Mouse (Mus musculus) adrenal gland, adult 18-20 months (tissue): ENCODE results near the gene Olfr1442. TPM values are rescaled to one million over a fixed set of nuclear protein-coding genes. Genes with fewer than 3 reads are reported as not detected.
"Not testable (repeated sequence)": the region's sequence is repeated elsewhere in the genome, so short reads cannot be mapped to it uniquely, and the experiment has no call there.

Experiments used
- DNase-seq, 2 experiments: peaks; one replicate each; pipeline ENCODE4 v3.0.0; 2021 to 2022; ENCODE audit warnings: low spot score in 2 of 2
- long read RNA-seq, 2 experiments: library from polyadenylated mRNA; stranded (forward); transcript quantifications; one replicate each; pipeline ENCODE4 v2.0.0; 2021
- total RNA-seq, 2 experiments: library from RNA; stranded (reverse); gene quantifications; 1 replicate in 1 of 2; 2 replicates in 1 of 2; pipeline ENCODE4 v1.2.3; 2021

Gene Olfr1442
- not detected for total RNA-seq
- long read RNA-seq, experiment 1: 0 reads
- long read RNA-seq, experiment 2: 0 reads

DNA sequence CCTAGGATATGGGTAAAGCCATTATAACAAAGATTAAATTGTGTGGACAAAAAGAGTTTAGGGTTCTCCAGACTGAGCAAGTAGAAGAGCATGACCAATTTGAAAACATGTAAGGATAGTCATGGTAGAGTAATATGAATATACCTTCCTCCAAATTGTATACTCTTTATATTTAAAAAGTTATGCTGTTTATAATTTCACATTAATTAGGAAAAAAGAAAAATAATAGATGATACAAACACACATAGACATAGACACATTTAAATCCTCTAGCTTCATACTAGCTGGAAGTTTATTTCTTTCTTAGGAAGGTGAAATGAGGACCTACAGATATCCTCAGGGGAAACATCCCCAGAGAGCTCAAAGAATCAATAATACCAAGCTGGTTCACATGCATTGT is at the start of gene Olfr1442:
Olfr1442 (plus strand) TSS at position 301 of the 400 bp plus-strand sequence.
- no peak for DNase-seq

DNA sequence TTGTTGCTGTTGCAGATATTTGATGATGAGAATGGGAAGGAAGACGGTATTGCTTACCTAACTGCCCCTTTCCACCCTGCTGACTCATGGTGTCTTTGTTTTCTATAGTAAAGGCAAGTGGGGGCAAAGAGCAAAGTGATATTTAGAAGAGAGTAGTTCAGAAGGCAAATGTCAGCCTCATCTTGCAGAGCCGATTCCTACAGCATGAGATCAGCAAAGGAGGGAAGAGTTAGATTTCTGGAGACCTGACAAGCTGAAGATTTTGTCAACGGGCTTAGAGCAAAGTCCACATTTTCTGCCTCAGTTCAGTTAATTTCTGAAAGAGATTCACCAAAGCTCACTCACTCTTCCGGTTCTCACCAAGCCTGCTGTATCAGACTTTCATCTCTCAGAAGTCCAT is 37.1 kb upstream of the Olfr1442 start, which contains the start of gene Glyat:
Glyat (plus strand) TSS at position 133 of the 400 bp plus-strand sequence.
- DNase-seq: no peak

DNA sequence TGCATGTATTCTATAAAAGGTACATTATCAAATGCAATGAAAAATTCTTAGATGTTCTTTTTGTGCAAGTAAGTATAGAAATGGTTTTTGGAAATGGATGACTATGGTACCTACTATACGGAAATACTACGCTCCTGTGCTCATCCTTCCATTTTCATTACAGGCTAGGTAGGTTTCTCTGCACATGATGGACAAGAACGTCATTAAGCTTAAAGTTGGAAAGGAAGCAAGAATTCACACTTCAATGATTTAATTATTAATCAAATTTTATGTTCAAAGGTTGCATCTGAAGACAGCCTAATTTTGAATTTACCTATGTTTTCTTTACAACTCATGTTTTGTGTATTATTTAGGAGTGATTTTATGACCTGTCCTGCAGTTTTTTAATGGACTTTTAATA is 36.0 kb upstream of the Olfr1442 start:
- no peak for DNase-seq

DNA sequence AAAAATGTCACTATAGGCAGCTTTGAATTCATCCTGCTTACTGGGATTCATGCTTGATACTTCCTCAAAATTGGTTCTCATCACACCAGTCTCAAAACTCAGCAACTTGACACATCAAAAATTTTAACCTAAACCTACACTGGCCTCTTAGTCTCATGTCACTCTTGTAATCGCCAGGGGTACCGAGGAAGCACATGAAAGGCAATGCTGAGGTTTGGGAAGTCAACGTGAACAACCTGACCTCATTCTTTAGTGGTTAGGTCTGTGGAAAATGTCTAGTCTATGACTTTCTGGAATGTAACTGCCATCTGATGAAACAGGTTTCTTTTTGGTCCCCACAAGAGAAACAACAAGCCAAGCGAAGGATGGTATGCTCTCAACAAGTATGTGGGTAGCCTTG is 35.3 kb upstream of the Olfr1442 start:
- no peak for DNase-seq

DNA sequence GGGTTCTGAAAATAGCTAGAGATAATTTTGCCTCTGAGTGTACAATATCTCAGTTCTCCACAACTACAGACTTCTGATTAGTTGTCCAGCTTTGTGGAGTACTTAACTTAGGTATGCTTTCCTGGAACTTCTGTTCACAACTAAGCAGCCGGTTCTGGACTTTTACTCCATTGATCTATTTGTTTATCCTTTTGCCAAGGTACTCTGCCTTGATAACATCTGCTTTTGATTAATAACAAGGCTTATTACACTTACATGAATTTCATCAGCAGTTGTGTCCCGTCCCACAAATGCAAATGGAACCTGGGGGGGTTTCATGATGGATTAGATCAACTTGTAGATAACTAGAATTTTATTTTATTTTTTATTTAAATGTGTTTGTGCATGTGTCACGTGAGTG is 33.4 kb upstream of the Olfr1442 start:
- no peak for DNase-seq

DNA sequence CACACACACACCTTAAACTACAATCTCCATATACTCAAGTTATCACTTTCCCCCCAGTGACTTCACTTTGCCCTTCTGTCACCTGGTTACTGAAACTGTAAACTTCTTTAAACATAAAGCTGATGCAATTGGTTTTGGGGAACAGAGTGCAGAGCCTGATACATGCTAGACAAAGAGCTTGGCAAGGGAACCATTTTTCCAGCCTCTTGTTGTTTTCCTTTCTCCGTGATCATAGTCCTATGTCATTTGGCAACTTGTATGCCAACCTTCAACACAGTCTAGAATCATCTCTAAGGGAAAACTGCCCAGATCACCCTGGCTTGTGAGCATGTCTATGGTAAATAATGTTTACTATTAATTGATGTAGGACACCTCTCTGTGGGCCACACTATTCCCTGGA is 32.2 kb upstream of the Olfr1442 start:
- no peak for DNase-seq

DNA sequence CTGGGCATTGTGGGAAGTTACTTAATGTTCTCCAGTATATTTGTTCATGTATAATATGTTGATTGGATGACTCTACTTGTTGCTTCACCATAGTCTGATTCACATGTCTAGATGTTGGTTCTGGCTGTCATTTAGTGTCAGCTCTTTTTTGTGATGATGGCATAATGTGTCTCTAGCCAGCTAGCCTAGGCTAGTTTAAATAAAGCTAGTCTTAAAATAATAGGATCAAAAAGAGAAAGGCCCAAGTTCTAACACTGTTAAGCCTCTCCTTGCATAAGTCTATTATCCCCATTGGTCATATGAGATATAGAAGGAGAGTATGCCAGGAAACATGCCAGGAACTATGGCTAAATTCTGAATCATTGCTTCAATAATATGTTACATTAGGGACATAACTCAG is 20.7 kb upstream of the Olfr1442 start:
- DNase-seq: no peak

DNA sequence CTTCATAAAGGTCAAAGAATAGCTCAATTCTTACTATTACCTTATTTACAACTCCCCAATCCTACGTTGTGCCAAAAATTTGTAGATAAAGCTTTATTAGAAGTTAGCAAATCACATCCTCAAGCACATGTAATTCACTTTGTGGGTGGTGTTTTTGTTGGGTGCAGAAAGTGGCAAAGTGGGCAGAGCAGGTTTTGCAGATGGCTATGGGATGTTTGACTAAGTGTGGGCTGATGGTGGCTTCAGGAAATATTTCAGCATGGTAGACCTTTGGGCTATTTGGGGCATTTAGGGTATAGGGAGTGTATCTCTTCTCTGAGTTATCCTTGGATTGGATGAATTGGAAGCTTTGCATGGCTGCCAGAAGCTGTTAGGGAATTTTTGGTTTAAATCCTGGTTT is 4.1 kb upstream of the Olfr1442 start:
- no peak for DNase-seq

DNA sequence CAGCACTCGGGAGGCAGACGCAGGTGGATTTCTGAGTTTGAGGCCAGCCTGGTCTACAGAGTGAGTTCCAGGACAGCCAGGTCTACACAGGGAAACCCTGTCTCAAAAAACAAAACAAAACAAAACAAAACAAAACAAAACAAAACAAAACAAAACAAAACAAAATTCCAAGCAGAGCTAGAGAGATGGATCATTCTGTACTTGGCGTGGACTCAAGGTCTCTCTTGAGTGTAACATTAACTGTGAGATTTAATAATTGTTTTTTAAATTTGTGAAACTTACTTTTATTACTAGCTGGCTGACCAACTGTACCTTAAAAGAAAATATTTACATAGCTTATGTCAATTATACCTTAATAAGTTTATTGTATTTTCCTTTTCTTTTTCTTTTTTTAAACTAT is 1.6 kb upstream of the Olfr1442 start:
- not testable (repeated sequence) for DNase-seq

DNA sequence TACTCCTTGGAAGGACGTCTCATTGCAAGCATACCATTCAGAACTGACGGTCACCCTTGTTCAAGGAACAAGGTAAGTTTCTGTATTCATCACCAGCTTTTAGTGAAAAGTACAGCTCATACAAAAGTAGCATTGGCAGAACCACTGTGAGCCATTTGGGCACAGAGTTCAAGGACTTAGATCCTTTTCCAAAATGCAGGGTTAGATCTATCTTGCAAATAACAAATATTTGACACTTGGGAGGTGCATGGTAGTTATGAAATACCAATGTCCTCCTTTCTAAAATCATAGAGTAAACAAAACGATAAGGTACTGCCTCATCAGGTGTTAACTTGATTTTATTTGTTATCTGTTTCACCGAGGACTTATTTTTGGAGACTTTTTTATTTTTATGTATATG is 812 bp downstream of the Olfr1442 start:
- DNase-seq: no peak

DNA sequence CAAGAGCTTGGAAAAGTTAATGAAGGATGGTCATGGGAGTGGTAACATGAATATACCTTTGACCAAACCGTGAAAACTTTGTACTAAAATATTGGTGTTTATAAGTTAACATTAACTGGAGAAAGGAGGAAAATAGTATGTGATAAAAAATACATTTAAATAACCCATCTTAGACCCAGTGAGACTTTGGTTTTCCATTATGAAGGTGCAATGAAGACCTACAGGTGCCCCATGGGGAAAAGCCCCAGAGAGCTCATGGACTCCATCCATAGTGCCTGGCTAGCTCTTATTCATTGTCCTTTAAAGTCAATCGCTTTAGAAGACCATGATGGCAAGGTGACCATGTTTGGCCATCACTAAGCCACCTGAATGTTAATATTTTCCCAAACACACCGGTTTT is 7.6 kb downstream of the Olfr1442 start, which contains the start of gene Olfr1443:
Olfr1443 (plus strand) TSS at position 301 of the 400 bp plus-strand sequence.
- no peak for DNase-seq

DNA sequence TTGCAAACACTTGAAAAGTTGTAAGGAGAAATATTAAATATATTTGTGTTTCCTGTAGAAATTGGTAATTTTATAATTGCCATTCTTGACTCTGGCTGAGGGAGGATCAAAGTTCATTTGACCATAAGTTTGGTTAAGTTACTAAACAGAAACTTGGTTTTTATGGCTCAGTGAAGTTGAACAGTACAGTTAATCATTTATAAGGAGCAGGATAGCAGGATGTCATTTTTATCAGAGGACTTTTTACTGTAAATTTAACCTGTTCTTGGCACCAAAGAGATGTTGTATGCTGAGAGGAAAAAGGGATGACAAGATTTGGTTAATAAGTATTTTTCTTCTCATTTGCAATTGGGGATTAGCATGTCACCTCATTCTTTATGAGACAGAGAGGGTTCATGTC is 14.4 kb downstream of the Olfr1442 start:
- DNase-seq: no peak

DNA sequence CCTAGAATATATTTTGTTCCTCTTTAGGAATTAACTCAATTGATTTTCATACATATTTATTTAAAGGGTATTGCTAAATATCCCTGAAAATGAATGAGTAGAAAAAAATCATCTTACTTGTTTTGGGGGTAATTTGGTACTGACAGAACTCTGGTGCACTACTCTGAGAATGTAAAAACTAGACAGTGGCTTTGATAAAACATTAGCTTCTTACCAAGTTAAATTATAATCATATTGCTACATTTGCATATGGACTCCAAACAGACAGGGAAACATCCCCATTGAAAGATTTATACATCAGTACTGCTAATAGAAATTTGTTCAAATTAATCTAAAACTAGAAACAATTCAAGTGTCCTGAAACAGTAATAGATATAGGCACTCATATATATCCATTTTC is 15.0 kb downstream of the Olfr1442 start:
- no peak for DNase-seq

DNA sequence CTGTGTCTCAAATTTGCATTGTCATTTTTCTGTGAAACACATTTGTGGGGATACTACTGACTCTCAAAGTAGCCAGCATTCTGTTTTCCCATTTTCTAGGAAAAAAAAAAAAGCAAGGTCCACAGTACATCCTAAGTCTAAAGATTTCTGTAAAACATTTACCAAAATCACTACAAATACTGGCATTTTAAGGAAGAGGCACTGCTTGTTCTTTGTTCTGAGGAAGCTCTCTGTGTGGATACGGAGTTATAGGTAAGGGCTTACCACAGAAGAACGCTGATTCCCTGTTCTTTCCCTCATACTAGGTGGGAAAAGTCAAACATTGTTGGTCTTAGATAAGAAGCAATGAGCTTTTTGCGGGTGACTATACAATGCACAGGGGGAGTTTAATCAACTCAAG is 25.4 kb downstream of the Olfr1442 start, which contains the start of gene Keg1:
Keg1 (plus strand) TSS at position 197 of the 400 bp plus-strand sequence.
- no peak for DNase-seq

DNA sequence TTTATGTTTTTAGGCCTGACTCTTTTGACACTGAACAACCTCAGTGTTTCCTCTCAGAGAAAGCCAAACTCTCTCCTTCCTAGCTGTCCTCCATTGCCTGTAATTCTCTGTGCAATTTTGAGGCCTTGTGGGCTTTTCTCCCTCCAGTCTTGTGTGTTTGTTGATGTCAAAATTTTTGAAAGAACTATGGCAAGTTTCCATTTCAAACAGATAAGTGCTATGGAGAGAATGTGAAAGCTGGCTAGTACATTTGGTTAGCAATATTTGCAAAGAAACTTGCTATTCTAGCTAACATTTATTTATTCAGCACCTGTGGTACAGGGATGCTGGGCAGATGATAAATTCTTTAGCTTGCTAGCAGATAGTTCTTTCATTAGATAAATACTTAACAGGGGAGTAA is 26.0 kb downstream of the Olfr1442 start:
- no peak for DNase-seq

DNA sequence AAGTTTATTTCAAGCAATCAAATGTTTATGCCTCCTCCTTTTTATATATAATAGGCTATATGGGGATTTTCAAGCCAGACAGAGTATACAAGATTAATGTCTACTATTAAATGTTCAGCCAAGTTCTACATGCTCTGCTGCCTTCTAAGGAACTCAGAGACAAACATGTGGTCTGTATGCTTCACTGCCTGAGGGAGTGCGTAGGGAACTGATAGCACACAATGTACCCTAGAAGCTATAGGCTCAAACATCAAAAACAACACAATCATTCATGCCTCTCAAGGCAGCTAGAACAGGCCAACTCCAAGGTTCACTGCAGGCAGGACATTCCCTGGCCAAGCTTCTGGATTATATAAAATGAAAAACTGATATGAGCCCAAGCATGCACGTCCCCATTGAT is 38.2 kb downstream of the Olfr1442 start:
- DNase-seq: no peak

DNA sequence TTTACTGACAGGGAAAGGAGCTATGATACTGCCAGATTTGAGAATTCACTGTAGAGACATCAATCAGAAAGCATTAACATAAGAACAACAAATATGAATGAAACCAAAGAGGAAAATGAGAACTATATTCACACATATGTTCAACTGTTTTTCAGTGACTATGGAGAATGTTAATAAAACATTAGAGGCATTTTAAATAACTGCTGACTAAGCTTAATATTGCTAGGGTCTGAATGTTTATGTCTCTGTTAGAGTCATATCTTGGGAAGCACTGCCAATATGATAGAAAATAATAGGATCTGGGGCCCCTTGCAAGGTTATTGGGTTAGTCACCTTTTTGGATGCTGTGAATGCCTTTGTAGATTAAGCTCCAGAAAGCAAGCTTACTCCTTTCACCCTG is 38.7 kb downstream of the Olfr1442 start:
- DNase-seq: no peak

DNA sequence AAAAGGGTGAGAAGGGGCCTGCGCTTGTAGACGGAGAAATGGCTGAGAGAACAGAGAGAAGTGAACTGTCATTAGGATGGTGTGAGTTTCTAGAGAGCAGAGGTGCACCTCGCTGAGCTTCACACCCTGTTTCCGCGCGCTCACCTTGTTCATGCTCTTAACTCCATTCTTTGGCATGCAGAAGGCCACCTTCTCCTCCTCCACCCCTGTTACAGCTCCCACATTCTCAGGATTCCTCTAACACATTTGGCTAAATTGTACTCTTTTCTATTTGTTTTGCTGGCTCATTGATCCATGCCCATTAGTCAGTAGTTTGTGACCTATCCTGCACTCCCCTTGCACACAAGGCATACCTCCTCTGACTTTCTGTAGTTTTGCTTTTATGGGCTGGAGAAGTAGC is 49.0 kb downstream of the Olfr1442 start:
- DNase-seq: no peak

DNA sequence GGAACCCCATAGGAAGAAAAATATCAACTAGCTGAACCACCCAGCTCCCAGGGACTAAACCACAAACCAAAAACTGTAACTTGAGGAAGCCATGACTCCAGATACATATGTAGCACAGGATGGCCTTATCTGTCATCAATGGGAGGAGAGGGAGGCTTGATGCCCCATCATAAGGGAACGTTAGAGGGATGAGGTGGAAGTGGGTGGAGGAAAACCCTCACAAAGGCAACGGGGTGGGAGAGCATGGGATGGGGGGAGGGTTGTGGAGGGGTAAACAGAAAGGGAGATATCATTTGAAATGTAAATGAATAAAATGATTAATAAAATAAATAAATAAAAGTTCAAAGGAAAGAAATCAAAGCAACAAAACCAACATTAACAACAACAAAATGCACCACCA is 50.2 kb downstream of the Olfr1442 start:
- DNase-seq: no peak

DNA sequence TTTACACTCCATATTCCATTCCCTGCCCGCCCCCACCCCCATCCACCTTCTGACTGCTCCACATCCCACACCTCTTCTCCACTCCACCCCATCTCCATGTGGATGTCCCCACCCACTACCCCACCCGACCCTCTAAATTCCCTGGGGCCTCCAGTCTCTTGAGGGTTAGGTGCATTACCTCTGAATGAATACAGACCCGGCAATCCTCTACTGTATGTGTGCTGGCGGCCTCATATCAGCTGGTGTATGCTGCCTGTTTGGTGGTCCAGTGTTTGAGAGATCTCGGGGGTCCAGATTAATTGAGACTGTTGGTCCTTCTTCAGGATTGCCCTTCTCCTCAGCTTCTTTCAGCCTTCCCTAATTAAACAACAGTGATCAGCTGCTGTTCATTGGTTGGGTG is 50.7 kb downstream of the Olfr1442 start:
- DNase-seq: not testable (repeated sequence)

DNA sequence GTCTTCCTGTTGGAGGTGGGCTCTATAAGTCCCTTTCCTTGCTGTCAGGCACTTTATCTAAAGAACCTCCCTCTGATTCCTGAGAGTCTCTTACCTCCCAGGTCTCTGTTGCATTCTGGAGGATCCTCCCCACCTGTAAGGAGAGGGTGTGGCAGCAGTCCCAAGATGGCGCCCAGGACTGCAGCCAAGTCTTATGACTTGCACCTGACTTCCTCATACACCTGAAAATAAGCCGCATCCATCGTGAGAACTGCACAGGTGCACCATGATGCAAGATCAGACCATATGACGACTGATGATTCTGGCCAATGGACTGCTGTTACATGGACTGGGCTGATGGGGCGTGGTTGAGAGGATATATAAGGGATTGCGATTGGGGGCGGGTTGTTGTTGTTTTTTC is 51.4 kb downstream of the Olfr1442 start:
- not testable (repeated sequence) for DNase-seq

DNA sequence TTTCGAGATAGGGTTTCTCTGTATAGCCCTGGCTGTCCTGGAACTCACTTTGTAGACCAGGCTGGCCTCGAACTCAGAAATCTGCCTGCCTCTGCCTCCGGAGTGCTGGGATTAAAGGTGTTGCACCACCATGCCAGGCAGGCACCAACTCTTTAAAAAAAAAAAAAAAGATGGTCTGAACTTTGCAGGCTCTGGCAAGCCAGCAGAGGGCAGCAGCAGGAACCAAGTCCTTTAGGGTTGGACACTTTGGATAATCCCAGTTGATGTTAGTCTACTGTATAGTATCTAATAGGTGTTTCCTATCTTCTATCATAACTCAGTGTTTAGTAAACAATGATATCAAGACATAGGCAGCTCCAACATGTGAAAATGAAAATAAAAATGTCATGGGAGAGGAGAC is 52.1 kb downstream of the Olfr1442 start:
- peak; percentile 40 to 54 for DNase-seq

DNA sequence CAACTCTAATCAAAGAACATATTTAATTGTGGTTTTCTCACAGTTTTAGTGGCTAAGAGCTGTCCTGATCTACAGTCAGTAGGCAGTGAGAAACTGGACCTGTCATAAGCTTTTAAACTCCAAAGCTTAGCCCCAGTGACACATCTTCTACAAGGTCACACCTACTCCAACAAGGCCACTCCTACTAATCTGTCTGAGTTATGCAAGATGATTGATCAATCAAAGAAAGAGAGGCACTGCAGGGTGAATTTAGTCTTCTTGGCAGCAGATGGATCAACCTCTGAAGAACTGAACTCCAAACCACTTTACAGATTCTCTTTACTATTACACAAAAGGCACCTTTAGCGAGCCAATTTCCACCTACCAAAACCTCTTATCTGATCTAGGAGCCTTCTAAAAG is 55.6 kb downstream of the Olfr1442 start:
- no peak for DNase-seq
